Mouse (Mus musculus) gastrocnemius, adult 18-20 months (tissue): ENCODE measurements around the gene Fbxl17. TPM values are rescaled to one million over a fixed set of nuclear protein-coding genes. Genes with fewer than 3 reads are reported as not detected.

Experiments
- DNase-seq: peaks from one replicate; pipeline ENCODE4 v3.0.0; 2021; ENCODE audit warnings: low spot score
- total RNA-seq, 2 experiments: library from RNA; stranded (reverse); gene quantifications; 2 replicates each; pipeline ENCODE4 v1.2.3; 2021

Gene Fbxl17
- total RNA-seq, 2 experiments from 2014 or later: 47.4 to 47.8 TPM

DNA sequence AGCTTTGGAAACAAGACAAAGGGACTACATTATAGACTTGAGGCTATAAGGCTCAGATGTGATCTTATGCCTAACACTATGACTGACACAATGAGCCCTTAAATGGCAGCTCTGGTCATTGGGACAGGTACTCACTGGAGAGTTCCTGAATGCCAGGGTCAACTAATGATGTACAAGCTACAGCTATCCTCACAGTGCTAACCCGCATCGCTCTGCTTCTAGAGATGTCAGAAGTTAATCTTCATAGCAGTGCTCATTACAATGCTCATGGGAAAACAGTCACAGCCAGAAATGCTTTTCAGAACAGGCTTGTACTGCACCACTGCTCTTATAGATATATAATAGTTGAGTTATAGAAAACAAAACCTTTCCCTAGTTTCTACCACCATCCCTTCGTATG, 438.0 kb downstream of the Fbxl17 start:
- no peak for DNase-seq

DNA sequence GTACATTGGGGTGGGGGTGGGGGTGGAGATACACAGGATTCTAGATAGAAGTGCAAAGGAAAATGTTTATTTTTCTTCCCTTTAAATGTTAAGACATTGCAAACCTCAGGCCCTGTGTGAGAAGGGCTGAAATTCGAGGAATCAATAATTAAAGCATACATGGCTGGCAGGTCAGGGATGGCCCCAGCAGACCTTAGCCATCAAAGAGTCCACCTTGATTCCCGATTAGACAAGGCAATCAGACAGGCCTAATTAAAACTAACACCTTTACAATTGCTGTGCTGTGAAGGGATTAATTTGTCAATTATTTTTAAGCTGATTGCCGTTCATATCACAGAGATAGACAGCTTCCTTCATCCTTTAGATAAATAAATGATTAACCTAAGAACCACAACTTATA, 439.0 kb downstream of the Fbxl17 start:
- no peak for DNase-seq

DNA sequence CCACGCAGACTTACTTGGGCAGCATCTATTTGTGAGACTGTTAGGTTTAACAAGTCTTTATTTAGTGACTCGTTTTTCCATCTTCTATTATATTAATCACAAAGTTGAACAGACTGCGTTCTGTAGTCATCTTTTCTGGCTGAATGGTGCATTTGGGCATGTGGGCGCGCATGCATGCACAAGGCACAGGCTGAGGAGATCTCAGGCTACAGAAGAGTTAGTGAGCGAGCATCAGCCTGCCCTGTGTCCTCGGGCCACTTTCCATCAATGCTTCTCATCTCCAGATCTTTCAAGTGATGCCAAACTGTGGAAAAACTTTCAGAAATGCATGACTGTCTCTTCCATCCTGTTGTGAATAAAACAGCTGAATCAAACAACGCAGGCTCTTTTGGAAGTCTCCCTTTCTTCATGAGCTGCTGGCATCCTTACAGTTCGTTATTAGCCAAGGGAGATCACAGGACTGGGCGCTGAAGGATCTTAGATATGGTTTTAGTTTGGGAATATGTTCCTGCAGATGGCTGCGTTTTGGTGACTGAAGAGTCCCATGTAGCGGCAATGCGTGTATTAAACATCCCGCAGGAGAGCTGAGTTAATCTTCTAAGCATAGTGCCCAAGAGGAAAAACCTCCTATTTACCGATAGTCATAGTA, 442.0 kb downstream of the Fbxl17 start:
- DNase-seq: no peak

DNA sequence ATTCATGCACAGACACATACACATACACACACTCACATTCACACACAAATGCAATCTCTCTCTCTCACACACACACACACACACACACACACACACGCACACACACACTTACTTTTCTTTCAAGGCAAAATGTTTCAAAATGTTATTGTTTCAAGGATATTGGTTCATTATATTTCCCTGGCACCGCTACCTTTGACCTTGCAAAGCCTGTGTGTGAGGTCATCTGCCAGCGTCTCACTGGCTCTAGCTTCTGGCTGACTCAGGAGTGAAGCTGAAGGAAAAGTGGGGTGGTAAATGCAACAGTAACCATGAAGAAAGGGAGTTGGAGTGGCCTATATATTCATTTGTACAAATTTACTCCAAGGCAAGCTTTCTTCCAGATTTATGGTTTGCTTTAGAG, 442.8 kb downstream of the Fbxl17 start:
- DNase-seq: no peak

DNA sequence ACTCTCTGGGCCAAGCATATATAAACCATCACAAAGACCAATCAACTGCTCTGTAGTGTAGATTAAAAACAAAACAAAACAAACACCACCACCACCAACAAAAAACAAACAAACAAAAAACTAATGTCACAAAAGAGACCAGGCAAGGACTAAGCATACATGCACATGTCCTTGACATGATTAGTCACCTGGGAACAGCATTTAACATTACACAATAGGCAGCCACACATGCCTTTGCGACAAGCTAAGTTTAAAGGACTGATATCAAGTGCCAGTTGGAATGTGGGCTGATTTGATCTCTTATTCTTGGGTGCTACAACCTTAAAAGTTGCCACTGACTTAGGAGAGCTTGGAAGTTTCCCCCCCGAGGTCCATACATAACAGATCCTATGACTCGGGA, 446.5 kb downstream of the Fbxl17 start:
- DNase-seq: no peak

DNA sequence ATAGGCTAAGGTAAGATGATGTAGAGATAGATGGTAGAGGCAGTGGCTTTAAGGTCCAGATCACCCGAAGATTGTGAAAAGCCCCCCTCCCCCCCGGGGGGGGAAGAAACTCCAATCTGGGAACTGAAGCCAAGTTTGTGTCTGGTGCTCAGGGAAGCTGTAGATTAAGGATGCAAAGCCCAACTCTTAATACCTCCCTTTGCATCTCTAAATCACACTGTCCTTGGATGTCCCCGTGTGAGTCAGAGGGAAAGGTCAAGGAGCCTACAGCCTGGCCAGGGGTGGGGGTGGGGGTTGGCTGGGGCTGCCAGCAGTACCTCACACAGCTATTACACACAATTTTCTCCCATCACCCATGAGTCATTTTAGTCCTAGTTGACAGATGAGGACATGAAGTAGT, 453.4 kb downstream of the Fbxl17 start:
- no peak for DNase-seq

DNA sequence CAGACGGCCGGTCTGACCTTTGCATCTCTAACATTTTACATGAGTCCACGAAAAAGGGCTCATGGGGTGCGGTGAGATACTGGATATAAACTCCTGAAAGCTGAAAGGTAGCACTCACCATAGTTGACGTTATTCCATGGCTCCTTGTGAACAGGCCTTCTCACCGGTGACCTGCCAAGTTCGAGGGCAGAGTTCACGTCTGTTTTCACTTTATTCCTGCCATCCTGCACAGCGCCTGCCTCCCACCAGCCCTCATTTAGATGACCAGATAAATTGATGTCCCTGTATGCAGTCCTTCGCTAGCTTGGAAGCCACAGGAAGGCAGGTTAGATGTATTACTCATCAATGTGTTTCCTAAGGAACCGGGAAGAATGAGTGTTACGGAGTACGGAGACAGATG, 454.5 kb downstream of the Fbxl17 start:
- DNase-seq: no peak

DNA sequence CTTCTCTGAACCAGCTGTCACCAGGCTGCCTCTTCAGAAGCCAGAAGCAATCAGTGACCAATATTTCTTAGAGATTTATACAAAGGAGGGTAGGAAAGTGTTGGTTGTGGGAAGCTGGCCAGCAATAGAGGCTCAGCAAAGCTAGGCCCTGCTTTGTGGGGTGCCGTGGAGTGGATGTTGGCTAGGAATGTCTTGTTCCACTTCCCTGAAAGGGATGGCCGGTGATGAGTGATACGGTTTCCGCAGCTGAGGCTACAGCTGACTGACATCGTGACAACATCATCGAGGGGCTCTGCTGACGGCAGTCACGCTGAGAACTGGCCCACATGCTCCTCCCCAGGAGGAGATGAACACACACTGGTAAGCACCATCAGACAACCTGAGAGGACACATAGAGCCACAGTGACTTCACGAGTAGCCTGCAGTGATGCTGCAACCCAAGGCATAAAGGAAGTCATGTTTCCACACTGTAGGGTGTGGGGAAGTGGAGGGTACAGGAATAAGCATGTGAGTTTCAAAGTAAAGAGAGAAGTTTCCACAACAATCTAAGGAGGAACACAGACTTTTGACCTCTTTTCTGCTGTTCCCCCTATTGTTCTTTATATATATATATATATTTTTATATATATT, 456.7 kb downstream of the Fbxl17 start:
- no peak for DNase-seq

DNA sequence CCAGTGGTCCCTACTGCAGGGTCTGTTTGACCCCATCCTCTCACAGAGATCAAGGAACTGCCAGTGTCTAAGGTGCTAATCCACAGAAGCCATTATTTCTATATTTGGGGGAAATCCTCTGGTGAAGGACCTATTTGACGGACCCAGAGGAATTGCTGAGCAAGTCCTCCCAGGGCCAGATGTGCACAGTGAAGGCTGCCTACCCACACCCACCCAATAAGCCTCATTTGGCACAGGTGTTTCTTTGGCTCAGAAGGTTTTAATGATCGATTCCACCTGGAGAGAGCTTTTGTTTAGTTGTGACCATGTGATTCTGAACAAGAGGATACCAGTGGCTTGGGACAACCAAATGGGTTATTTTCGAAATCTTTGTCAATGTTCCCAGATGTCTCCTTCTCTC, 462.3 kb downstream of the Fbxl17 start:
- no peak for DNase-seq

DNA sequence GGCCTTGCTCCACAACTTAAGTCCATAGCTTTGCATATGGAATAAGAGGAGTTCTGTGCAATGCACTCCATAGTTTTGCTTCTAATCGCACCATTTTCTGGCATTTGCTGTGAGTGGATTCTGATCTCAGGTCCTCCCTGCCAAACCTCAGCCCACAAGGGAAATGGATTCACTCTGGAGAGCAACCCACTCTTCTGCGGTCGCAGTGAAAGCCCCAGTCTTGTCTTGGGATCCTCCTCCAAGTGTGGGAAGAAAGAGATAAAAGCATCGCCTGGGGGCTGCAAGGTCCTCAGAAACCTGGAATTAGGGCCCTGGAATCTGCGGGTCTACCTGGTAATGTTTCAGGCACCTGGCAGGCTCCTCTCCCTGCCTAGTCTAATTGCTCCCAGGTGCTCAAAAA, 466.7 kb downstream of the Fbxl17 start:
- DNase-seq: no peak

DNA sequence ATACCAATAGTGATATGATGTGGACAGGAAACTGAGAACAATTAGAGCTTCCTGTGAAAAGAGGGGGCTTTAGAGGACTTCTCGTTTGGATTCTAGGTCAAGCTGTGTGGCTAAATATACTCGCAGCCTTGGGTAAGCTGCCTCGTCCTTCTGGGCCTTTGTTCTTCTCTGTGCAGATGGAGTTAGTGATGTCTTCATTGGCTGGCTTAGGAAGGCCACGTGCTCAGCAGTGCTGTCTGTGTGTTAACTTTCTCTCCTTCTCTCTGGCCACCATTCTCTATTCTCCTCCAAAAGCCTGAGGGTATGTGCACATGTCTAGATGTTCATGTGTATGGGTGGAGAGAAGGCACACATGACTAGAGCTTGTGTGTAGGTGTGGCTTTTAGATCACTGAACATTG, 470.7 kb downstream of the Fbxl17 start:
- no peak for DNase-seq

DNA sequence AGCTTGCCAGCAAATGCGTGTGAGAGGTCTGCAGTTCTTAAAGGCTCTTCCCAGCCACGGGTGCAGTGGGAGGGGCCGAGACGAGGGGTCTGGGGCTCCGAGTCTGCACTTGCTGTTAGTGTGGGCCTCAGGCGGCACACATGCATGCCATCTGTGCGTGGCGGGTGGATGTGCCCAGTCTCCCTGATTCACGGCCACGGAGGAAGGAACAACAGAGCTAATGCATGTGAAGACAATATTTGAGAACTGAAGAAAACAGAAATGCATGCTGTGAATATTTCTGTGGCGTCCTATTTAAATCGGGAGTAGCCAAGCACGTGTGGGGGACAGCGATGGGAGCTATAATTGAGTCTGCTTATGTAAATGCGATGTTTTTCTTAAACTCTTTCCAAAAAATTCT, 474.6 kb downstream of the Fbxl17 start:
- DNase-seq: no peak

DNA sequence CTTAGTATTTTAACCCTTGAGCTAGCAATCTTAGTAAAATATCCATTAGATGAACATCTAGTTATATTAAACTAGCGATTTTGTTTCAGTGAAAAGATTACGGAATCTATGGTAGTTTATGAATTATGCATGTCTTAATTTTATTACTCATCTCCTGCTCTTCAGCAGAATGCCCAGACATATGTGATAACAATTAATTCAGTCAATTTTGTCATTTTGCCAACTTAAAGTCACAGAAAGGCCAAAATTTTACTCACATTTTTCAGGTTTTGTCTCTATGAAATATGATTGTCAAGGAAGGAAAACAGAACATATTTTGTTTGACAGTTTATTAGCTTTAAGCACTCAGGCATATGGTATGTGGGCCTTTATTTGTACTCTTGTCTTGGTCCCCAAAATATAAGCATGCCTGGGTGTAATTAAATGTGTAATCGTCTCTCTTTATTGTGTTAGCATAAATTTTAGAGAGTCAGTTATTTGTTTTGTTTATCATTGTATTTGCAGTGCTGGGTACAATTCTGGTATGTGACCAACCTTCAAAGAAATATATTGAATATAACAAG, 482.1 kb downstream of the Fbxl17 start:
- DNase-seq: no peak

DNA sequence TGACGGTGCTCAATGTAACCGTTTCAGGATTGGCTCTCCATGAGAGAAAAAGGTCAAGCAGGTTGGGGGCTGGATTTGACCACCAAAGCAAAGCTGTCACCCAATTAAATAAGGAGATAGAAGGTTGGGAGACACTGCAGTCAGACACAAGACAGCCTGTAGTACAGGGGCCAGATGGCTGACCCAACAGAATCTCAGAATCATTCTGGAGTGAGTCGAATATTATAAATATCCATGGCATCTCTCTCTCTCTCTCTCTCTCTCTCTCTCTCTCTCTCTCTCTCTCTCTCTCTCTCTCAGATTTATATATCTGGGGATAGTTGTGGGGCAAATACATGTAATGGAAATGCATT, 487.3 kb downstream of the Fbxl17 start:
- DNase-seq: no peak

DNA sequence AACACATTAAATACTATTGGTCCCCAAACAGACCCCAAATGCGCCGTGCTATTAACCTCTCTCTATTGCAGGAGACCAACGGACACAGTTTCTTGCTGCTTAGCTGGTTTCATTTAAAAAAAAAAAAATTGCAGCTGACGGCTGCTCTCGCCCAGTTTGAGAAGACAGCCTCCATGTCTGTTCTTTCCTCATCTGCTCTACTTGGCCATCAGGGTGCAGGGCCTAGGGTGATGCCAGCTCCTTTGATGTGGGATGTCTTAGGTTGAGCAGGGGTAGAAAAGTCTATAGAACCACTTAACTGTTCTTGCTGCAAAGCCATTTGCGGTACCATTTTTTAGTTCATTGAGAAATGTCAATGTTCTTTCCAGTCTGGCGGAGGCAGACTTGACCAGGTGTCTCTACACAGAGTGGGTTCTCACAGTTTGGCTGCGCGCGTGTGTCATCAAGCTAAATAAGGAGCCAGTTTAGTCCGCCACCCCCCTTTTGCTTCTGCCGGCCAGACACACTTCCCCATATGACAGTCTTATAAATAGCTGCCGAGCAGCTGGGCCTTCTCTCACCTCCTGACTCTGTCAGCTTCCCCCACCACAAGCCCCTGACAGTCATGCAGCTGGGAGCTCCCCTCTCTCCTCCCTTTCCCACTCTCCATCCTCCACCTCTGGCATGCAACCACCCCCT, 487.8 kb downstream of the Fbxl17 start:
- peak; percentile 52 for DNase-seq

DNA sequence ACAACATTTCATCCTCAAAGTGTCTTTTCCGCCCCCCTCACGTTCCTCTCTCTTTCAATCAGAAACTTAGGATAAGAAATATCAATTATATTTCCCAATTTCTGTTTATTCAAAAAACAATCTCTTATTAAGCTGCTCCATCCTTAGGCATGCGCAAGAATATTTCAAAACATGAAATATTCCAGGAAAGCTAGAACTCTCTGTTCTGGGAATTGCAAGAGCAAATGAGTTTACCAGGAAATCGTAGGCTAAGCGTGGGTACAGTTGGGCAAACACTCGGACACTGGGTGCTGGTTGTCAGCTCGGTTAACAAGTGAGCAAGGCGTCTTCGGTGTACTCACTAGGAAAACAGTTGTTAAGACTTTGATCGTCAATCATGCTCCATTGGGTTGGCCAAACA, 489.0 kb downstream of the Fbxl17 start:
- DNase-seq: no peak

DNA sequence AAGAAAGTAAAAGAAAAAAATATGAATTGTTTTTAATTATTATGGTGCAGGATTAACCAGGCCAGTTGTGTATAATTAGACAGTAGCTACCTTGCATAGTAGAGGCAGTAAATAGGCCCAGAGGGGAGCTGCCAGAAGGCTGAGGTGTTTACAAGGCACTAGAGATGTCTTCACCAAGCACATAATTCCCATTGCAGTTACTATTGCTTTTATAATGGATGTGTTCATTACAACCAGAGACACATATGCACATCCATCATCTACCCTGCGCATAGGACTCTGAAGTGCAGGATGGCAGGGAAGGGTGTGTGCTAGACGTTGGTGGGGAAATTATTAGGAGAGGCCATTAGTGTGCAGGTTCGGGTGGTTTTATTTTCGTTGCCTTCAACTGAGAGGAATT, 491.0 kb downstream of the Fbxl17 start:
- no peak for DNase-seq

DNA sequence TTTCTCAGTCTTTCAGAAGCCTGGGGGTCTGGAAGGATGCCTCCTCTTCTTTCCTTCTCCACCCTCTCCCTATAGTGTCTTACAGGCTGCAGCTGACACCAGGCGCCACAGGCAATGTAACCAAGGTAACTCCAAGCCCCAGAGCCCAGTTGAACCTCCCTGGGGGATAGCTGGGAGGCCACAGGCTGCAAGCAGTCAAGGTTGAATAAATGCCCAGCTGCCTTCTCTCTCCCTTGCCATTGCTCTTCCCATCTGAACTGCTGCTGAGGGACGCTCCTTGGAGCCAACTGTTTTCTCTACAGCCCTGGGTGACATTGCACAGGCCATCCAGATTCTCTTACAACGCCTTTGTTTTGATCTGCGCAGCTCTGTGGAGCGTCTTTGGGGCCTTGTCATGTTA, 491.5 kb downstream of the Fbxl17 start:
- DNase-seq: no peak

DNA sequence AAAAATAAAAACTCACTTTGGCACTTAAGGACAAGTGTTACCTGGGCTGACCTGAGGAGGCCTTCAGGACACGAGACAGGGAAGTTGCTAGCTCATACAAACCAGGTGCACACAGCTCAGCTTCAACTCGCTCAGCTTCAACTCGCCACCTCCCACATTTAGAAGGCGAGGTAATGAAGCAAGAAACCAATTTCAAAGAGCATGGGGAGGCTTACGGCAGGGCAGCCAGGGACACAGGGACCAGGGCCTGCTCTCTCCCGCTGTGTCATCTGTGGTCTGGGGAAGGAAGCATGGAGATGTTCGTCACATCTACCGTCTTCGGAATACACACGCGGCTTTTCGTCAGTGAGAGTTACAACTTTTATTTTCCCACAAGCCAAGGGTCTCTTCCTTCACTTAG, 491.9 kb downstream of the Fbxl17 start:
- DNase-seq: no peak
